Comparison of ENCODE assay signal across 11 mouse cellular contexts in genomic region chr13:41442145-41442544, GRCm38 (mm10).
"Had no signal": no experiment of that assay in that cellular context is flagged by ENCODE, and none has a peak within 500 bp of the region (broad histone marks: within the 10 kb centered on the region; RNA-seq: fewer than 3 reads in every experiment).

No protein-coding gene starts in this region.

- H3K27me3 ChIP-seq: kidney, embryonic 15.5 days; liver, embryonic 13.5 days had no signal

- H3K27ac ChIP-seq: kidney, embryonic 15.5 days; left cerebral cortex, adult 2 months; liver, embryonic 13.5 days had no signal

- H3K36me3 ChIP-seq: kidney, embryonic 15.5 days; liver, embryonic 13.5 days had no signal

- DNase-seq: kidney, postnatal 10 days; kidney, postnatal 36 days; layer of hippocampus, postnatal 36 days; liver, embryonic 13.5 days; lung, adult 2 months; lung, postnatal 14 days; lung, postnatal 4 days; thymus, adult 18-20 months; thymus, postnatal 36 days had no signal

- H3K9ac ChIP-seq: kidney, embryonic 15.5 days; liver, embryonic 13.5 days had no signal

- H3K9me3 ChIP-seq: liver, embryonic 13.5 days had no signal

- H3K4me1 ChIP-seq: liver, embryonic 13.5 days had no signal

- H3K4me3 ChIP-seq: kidney, embryonic 15.5 days; left cerebral cortex, adult 2 months; liver, embryonic 13.5 days had no signal

- H3K4me2 ChIP-seq: kidney, embryonic 15.5 days; liver, embryonic 13.5 days had no signal
